Mouse (Mus musculus) heart, postnatal 10 days (tissue): Measurements from ENCODE around the gene Rnf213. TPM values are rescaled to one million over a fixed set of nuclear protein-coding genes. Genes with fewer than 3 reads are reported as not detected.
A peak's percentile ranks its signal among the peaks of the same experiment; 100 is the strongest.

Source experiments
- DNase-seq, 2 experiments: peaks; one replicate each; pipeline ENCODE4 v3.0.0; 2021
- intact Hi-C: fragments of 180-260 bp; cut with DNase I; formaldehyde crosslinking; loops from one replicate; pipeline ENCODE4 v1.15.1; 2025
- total RNA-seq, 2 experiments: library from RNA; stranded (reverse); gene quantifications; 2 replicates each; pipeline ENCODE4 v1.2.3; 2021

Rnf213 gene
- total RNA-seq, 2 experiments from 2014 or later: 14.0 to 19.6 TPM

GRCm38 (mm10) chr11:119434316-119434715 is 41.4 kb downstream of the Rnf213 start:
- intact Hi-C loops: no loop called here
- no peak for DNase-seq

GRCm38 (mm10) chr11:119435880-119436872 is 43.3 kb downstream of the Rnf213 start:
- peak in 1 of 2 experiments; percentile 23 for DNase-seq
- intact Hi-C loops: loop anchor here (5.0 kb wide), 1 partner anchor 99 kb away; no protein-coding TSS in a partner anchor

- intact Hi-C loops: loop anchor here (5.0 kb wide), 1 partner anchor 101 kb away; no protein-coding TSS in a partner anchor
- no peak for DNase-seq
Measured at GRCm38 (mm10) chr11:119438776-119439175, 45.9 kb downstream of the Rnf213 start.

- peak in 1 of 2 experiments; percentile 11 for DNase-seq
- intact Hi-C loops: no loop called here
Measured at GRCm38 (mm10) chr11:119442199-119442598, 49.3 kb downstream of the Rnf213 start.

- intact Hi-C loops: no loop called here
- no peak for DNase-seq
Measured at GRCm38 (mm10) chr11:119443442-119443841, 50.5 kb downstream of the Rnf213 start.

- no peak for DNase-seq
- intact Hi-C loops: no loop called here
Measured at GRCm38 (mm10) chr11:119456097-119456496, 63.2 kb downstream of the Rnf213 start.

- intact Hi-C loops: no loop called here
- no peak for DNase-seq
Measured at GRCm38 (mm10) chr11:119477876-119478275, 85.0 kb downstream of the Rnf213 start.

- intact Hi-C loops: loop anchor here (1.0 kb wide), 1 partner anchor 152 kb away; no protein-coding TSS in a partner anchor
- peak; percentile 99 for DNase-seq
Measured at GRCm38 (mm10) chr11:119490861-119491689, 98.2 kb downstream of the Rnf213 start, which contains the start of gene Endov. Endov (plus strand) TSS chr11:119491347.

- intact Hi-C loops: no loop called here
- no peak for DNase-seq
Measured at GRCm38 (mm10) chr11:119491690-119492087, 98.8 kb downstream of the Rnf213 start.

- DNase-seq: no peak
- intact Hi-C loops: no loop called here
Measured at GRCm38 (mm10) chr11:119492830-119493229, 99.9 kb downstream of the Rnf213 start.

- DNase-seq: no peak
- intact Hi-C loops: no loop called here
Measured at GRCm38 (mm10) chr11:119493516-119493915, 100.6 kb downstream of the Rnf213 start.

- intact Hi-C loops: no loop called here
- no peak for DNase-seq
Measured at GRCm38 (mm10) chr11:119496147-119496546, 103.2 kb downstream of the Rnf213 start.

- intact Hi-C loops: no loop called here
- DNase-seq: no peak
Measured at GRCm38 (mm10) chr11:119497451-119497850, 104.6 kb downstream of the Rnf213 start.

GRCm38 (mm10) chr11:119499297-119499696 is 106.4 kb downstream of the Rnf213 start:
- intact Hi-C loops: no loop called here
- no peak for DNase-seq

GRCm38 (mm10) chr11:119500011-119500410 is 107.1 kb downstream of the Rnf213 start:
- no peak for DNase-seq

GRCm38 (mm10) chr11:119503675-119504074 is 110.8 kb downstream of the Rnf213 start:
- peak; percentile 73 to 87 for DNase-seq
- intact Hi-C loops: loop anchor here (1.0 to 5.0 kb wide), 3 partner anchors 114 to 402 kb away; no protein-coding TSS in a partner anchor

More at GRCm38 (mm10) chr11:119500011-119500410, 107.1 kb downstream of the Rnf213 start:
- intact Hi-C loops: loop anchor here (5.0 kb wide), 2 partner anchors 117 to 282 kb away; no protein-coding TSS in a partner anchor

GRCm38 (mm10) chr11:119506386-119506785 is 113.5 kb downstream of the Rnf213 start:
- DNase-seq: no peak
- intact Hi-C loops: no loop called here

GRCm38 (mm10) chr11:119507772-119508171 is 114.9 kb downstream of the Rnf213 start:
- intact Hi-C loops: no loop called here
- no peak for DNase-seq

GRCm38 (mm10) chr11:119509165-119509776 is 116.4 kb downstream of the Rnf213 start:
- no peak for DNase-seq
- intact Hi-C loops: no loop called here

GRCm38 (mm10) chr11:119513038-119513659 is 120.2 kb downstream of the Rnf213 start:
- intact Hi-C loops: no loop called here
- DNase-seq: no peak
